Mouse (Mus musculus) pancreas, adult 10 weeks (tissue): ENCODE data around the gene Cpxcr1. TPM values are rescaled to one million over a fixed set of nuclear protein-coding genes. Genes with fewer than 3 reads are reported as not detected.

Source experiments
- polyA plus RNA-seq: library from polyadenylated mRNA; stranded (reverse); fragments of 350-450 nt; fragmentation: Illumina TruSeq; extraction: RNeasy Lipid Tissue Mini Kit (QIAGEN cat#74804); gene quantifications from one replicate; pipeline ENCODE4 v1.2.3, GENCODE M21; 2015; ENCODE audit warnings: low read depth, low replicate concordance; ENCODE audit not compliant: insufficient read depth

Gene Cpxcr1
- not detected for polyA plus RNA-seq

GRCm38 (mm10) chrX:116448644-116449043 lies at the start of gene Cpxcr1:
Gene Cpxcr1, plus strand, starts transcription at chrX:116448944.

Other genes with a start within 250 kb of the Cpxcr1 start
- not detected for gene H2afb2, start 232.2 kb downstream of the Cpxcr1 start, polyA plus RNA-seq